Mouse (Mus musculus) gonadal fat pad, adult 2 months (tissue): ENCODE results near the gene Pakap. TPM values are rescaled to one million over a fixed set of nuclear protein-coding genes. Genes with fewer than 3 reads are reported as not detected.

Source experiments
- DNase-seq: peaks from one replicate; pipeline ENCODE4 v3.0.0-alpha.2; 2012; ENCODE audit warnings: low read depth
- polyA plus RNA-seq: library from polyadenylated mRNA; depleted of rRNA; stranded (reverse); fragments of >200 nt; gene quantifications from 2 replicates; pipeline ENCODE4 v1.2.3, GENCODE M21; 2012

Gene Pakap
- polyA plus RNA-seq, 1 experiment = 3.7 TPM

GRCm38 (mm10) chr4:57715849-57716248 is 147.9 kb downstream of the Pakap start:
- DNase-seq = no peak

- DNase-seq = no peak
Observed at GRCm38 (mm10) chr4:57716735-57717134, 148.8 kb downstream of the Pakap start.

- DNase-seq = no peak
Observed at GRCm38 (mm10) chr4:57717354-57717753, 149.4 kb downstream of the Pakap start, which contains the start of gene Akap2. Akap2 (plus strand) TSS chr4:57717657.

- no peak for DNase-seq
Observed at GRCm38 (mm10) chr4:57719370-57719769, 151.4 kb downstream of the Pakap start.

GRCm38 (mm10) chr4:57720869-57721361 is 152.9 kb downstream of the Pakap start:
- no peak for DNase-seq

- no peak for DNase-seq
Observed at GRCm38 (mm10) chr4:57722296-57722695, 154.3 kb downstream of the Pakap start.

- DNase-seq = no peak
Observed at GRCm38 (mm10) chr4:57723659-57724058, 155.7 kb downstream of the Pakap start.

- DNase-seq = no peak
Observed at GRCm38 (mm10) chr4:57725569-57725968, 157.6 kb downstream of the Pakap start.

- no peak for DNase-seq
Observed at GRCm38 (mm10) chr4:57728611-57729183, 160.7 kb downstream of the Pakap start.

GRCm38 (mm10) chr4:57730047-57730446 is 162.1 kb downstream of the Pakap start:
- peak; percentile 56 for DNase-seq

GRCm38 (mm10) chr4:57730801-57731598 is 163.0 kb downstream of the Pakap start:
- no peak for DNase-seq

- no peak for DNase-seq
Observed at GRCm38 (mm10) chr4:57732351-57732750, 164.4 kb downstream of the Pakap start.

- no peak for DNase-seq
Observed at GRCm38 (mm10) chr4:57733445-57733844, 165.5 kb downstream of the Pakap start.

GRCm38 (mm10) chr4:57735426-57735825 is 167.4 kb downstream of the Pakap start:
- no peak for DNase-seq

GRCm38 (mm10) chr4:57738856-57739552 is 171.0 kb downstream of the Pakap start:
- peak; percentile 55 for DNase-seq

GRCm38 (mm10) chr4:57743325-57743929 is 175.4 kb downstream of the Pakap start:
- DNase-seq = no peak

- DNase-seq = no peak
Observed at GRCm38 (mm10) chr4:57750651-57751050, 182.7 kb downstream of the Pakap start.

- DNase-seq = no peak
Observed at GRCm38 (mm10) chr4:57751054-57751453, 183.1 kb downstream of the Pakap start.

- no peak for DNase-seq
Observed at GRCm38 (mm10) chr4:57751566-57751965, 183.6 kb downstream of the Pakap start.

- DNase-seq = no peak
Observed at GRCm38 (mm10) chr4:57755085-57755484, 187.1 kb downstream of the Pakap start.

GRCm38 (mm10) chr4:57757997-57758396 is 190.0 kb downstream of the Pakap start:
- no peak for DNase-seq

- no peak for DNase-seq
Observed at GRCm38 (mm10) chr4:57762424-57762823, 194.4 kb downstream of the Pakap start.
